Mouse (Mus musculus) CD4-positive, CD25-positive, alpha-beta regulatory T cell, adult 9 weeks (primary cell): ENCODE data around the gene Rrbp1. TPM values are rescaled to one million over a fixed set of nuclear protein-coding genes. Genes with fewer than 3 reads are reported as not detected.

Source experiments
- polyA plus RNA-seq: library from polyadenylated mRNA; unstranded; fragments of 100-300 nt; shearing (Covaris generic); gene quantifications from one replicate; pipeline ENCODE4 v1.2.1, GENCODE M21; 2017

The Rrbp1 gene
- polyA plus RNA-seq, result 27.3 TPM

DNA sequence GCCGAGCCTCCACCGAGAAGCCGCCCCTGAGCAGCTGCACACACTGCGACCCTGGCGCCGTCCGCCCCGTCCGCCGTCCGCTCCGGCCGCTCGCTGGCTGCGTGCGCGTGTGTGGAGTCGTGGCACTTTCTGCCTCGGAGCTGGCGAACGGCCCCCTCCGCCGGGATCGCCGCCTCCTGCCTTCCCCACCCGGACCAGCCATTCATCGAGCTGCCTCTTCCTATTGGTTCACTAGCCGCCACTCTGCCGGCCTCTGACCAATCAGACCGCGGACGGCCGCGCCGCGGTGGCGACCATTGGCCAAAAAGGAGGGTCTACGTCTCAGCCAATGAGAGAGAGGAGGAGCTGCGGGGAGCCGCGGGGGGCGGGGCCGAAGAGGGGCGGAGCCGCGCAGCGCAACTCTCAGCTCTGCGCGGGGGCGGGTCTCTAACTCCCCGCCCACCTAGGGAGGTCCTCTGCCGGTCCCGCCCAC, at the start of gene Rrbp1:
Gene Rrbp1 (minus strand): TSS at position 184 of the 472 bp plus-strand sequence.

DNA sequence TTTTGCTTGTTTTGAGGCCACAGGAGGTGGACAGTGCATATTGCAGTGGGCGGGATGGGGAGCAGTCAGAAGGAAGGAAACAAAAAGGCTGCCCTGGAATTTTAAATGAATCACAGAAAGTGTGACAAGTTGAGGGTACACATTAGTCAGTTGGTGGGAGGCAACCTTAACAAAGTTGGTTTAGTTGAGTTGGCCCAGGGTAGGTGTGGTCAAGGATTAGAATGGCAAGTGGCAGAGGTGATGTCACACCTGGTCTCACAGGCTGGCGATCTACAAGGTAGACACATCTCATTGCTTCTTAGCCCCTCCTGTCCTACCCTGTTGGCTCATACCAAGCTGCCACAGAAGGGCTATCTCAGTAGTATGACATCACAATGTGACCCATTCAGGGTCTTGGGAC, 21.6 kb upstream of the Rrbp1 start, which contains the start of gene Banf2:
Gene Banf2 (plus strand): TSS at position 396 of the 400 bp plus-strand sequence.

DNA sequence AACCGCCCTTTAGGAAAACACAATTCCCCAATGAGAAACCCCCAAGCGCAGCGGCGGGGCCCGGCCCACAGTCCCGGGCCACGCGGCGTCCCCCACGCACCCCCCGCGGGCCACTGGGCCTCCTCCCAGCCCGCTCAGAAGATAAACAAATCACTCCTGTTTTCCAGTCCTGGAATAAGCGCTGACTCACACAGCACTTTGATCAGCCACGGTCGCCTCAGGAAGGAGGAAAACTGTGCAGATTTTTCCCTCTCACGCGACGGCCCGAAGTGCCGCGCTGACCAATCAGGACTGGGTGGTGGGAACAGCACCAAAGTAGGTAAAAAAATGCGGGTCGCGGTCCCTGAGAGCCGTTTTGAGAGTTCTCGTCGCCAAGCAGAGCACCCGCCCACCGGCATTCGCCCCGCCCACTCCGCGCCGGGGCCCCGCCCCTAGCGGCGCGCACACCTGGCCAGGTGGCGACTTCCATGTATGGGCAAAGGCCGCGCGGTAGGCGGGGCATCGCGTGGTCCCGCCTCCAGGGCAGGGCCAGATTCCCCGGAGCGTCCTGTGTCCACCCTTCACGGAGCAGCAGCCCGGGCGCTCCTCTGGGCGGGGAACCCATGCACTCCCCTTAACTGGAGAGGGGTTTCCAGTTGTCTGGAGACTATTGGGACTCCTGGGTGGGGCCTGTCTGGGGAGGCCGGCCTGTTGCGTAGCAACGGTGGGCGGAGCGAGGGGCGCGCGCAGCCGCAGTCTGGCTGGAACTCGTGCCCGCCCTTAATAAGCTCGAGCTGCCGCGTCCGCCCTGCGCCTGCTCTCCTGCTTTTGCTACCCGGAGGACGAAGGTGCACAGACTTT, 96.1 kb downstream of the Rrbp1 start, which contains the start of gene Dstn:
Gene Dstn (plus strand): TSS at position 561 of the 840 bp plus-strand sequence.

Other genes starting within 250 kb of the Rrbp1 start
- not detected for gene Bfsp1, start 148.1 kb downstream of the Rrbp1 start, polyA plus RNA-seq
- 30.6 TPM for gene Dstn, start 95.9 kb downstream of the Rrbp1 start, polyA plus RNA-seq
- not detected for gene Banf2, start 21.8 kb upstream of the Rrbp1 start, polyA plus RNA-seq